Mouse (Mus musculus) ovary, postnatal 10 days (tissue): ENCODE results near the gene Dpp6.

Experiments
- DNase-seq: peaks from one replicate; pipeline ENCODE4 v3.0.0; 2022; ENCODE audit warnings: low spot score

Gene Dpp6

DNA sequence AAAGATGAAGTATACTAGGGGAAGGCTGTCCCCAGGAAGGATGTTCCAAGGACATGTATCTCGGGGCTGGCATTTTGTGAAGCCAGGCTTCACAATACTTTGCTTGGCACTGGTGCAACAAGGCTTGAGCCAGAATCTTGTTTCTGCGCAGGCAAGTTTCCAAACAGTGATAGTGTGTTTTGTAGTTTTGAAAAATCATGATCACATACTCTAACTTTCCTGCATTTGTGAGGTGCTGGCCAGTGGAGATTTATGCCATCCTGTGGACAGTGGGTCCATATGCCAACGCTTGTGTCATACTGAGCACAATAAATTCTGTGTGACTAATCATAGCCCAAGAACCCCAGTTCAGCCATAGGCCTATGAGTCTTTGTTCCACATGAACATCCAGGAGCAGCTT lies 558.8 kb downstream of the Dpp6 start:
- DNase-seq: no peak

- no peak for DNase-seq
Observed at GRCm38 (mm10) chr5:27380656-27381385, 563.8 kb downstream of the Dpp6 start.

GRCm38 (mm10) chr5:27398371-27398770 lies 581.4 kb downstream of the Dpp6 start:
- DNase-seq: no peak

GRCm38 (mm10) chr5:27399111-27399510 lies 582.1 kb downstream of the Dpp6 start:
- no peak for DNase-seq

DNA sequence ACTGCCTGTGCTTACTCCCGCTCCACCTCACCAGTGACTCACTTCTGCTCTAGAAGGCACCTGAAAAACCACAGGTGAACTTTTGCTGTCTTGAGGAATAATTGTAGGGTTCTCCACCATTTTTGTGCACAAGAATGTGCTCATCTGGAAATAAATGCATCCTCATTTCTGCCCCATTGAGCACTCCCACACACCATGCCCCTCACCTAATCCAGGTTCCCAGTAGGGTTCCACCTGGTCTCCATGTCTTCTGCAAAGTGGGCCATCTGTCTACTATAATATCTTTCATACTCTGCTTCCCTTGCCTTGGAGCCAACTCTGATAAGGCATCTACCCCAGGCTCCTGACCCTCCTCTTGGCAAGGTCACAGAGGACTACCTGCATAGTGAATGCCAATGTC lies 585.6 kb downstream of the Dpp6 start:
- DNase-seq: no peak

GRCm38 (mm10) chr5:27408854-27409253 lies 591.9 kb downstream of the Dpp6 start:
- DNase-seq: no peak

DNA sequence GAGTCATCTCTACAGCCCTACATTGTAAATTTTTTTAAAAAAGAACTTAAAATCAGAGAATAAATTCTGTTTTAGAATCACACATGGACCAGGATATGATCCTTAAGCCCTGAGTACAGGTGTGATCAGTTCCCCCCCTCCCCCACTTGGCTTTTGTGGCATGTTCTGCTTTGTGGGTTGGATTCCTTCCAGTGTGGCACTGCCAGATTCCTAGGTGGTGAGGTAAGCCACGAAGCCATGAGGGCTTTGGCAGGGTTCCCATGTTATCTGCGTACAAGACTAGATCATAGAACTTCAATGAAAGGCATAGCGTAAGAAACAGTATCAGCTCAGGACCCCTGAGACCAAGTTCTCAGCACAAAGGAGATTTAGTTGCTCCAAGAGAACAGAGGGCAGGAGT lies 596.0 kb downstream of the Dpp6 start:
- DNase-seq: no peak

- no peak for DNase-seq
Observed at GRCm38 (mm10) chr5:27415518-27415917, 598.5 kb downstream of the Dpp6 start.

DNA sequence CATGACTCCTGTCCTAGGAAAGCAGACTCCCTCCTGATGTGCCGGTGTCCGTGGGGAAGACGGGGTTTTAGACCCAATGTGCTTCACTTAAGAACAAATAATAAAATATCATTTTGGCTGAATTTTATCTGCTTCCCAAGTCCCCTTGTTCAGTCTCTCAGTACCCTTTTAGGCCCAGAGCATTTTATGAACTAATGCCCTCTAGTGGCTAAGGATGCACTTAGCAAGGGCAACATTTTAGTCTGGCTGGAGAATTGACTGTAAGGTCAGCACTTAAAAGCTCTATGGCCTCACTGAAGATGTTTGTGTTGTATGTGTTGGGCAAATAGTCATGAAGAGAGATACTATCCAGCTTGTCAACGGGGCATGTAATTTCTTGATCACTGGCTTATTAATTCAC lies 599.6 kb downstream of the Dpp6 start:
- no peak for DNase-seq

- no peak for DNase-seq
Observed at GRCm38 (mm10) chr5:27417398-27417797, 600.4 kb downstream of the Dpp6 start.

DNA sequence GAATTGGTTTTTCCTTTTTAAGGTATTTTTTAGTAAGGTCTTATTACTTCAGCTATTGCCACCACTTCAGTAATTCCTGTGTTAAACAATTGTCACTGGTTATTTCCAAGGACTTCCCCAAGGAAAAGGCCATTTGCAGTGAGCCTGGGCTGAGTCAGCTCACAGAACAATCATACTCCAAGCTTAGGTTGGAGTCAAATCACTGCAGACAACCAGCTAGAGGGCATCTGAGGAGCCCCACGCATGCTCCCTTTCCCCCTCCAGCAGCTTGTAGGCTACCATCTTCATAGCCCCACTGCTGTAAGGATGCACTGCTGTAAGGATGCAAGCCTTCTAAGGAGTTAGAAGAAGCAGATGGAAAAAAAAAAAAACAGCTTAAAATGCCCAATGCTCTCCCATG lies 601.9 kb downstream of the Dpp6 start:
- DNase-seq: no peak

- no peak for DNase-seq
Observed at GRCm38 (mm10) chr5:27421090-27421635, 604.2 kb downstream of the Dpp6 start.

DNA sequence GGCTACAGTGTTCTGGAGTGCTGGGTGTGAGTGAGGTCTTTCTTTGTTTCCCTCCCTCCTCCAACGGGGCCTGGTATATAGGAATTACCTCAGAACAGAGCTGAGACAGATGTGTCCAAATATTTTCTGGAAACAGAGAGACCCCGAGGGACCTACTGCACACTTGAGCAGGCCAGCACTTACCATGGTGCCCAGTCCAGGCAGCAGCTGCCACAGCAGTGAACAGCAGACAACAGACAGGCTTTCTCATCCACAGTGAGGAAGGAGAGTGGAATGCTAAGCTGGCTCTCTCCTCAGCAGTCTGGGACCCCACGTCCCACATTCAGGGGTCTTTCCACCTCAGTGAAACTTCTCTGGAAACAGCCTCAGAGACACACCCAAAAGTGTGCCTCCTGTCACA lies 606.8 kb downstream of the Dpp6 start:
- no peak for DNase-seq

DNA sequence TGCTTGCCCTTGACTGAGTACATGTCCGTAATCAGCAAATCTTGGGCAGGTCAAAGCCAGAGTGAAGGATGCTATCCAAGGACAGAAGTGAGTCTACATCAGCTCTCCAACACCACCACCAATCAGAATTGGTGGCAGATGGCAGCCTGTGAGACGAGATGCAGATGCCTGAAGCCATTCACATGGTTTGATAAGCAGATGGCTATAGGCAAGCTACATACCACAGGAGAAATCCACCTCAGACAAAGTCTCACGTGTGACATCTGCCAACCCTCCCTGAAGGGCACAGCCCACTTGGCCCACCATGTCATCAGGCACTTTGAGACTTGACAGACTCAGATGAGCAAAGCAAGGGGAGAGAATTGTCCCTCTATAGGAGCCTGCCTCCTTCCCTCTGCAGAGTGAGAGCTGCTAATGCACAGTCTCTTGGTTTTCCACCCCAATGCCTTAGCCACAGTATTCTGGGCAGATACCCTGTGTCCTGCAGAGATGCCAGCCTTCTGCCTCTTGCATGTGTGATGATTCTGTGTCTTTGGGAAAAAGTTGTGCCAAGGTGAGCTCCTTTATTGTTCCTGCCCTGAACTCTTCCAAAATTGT lies 607.6 kb downstream of the Dpp6 start:
- no peak for DNase-seq

- DNase-seq: no peak
Observed at GRCm38 (mm10) chr5:27426200-27426599, 609.2 kb downstream of the Dpp6 start.

- DNase-seq: no peak
Observed at GRCm38 (mm10) chr5:27433584-27433983, 616.6 kb downstream of the Dpp6 start.

GRCm38 (mm10) chr5:27453201-27453845 lies 636.3 kb downstream of the Dpp6 start:
- no peak for DNase-seq

DNA sequence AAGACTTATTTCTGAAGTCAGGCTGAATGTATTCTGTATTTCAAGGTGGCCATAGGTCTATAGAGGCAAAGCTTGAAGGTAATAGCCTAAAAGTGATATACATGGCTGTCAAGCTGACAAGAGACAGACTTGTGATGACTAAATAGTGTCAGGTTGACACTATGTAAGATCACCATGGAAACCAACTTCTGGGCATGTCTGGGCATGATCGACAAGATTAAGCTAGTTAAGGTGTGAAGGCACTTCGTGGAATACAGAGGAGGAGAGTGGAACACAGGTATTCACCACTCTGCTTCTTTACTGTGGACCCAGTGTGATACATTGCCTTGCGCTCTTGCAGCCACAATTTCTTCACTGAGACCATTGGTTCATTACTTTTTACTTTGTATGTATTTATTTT lies 637.4 kb downstream of the Dpp6 start:
- no peak for DNase-seq

GRCm38 (mm10) chr5:27456981-27457380 lies 640.0 kb downstream of the Dpp6 start:
- DNase-seq: no peak

DNA sequence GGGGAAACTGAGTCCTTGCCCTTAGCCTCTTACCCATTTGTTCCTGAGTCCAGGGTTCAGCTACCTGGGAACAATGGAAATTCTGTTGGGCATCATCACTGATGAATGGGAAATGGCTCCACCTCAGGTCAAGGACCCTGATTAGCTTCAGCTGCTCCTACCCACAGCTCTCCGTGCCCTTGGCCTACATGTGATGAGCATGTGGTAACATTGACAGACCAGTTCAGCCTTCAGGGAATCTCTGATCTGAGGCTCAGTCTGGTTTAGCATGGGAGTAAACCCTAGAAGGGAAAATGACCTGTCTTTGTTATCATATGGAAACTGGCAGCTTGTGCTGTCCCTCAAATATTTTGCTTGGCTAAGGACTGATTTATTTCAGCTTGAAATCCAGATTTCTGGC lies 640.7 kb downstream of the Dpp6 start:
- no peak for DNase-seq

DNA sequence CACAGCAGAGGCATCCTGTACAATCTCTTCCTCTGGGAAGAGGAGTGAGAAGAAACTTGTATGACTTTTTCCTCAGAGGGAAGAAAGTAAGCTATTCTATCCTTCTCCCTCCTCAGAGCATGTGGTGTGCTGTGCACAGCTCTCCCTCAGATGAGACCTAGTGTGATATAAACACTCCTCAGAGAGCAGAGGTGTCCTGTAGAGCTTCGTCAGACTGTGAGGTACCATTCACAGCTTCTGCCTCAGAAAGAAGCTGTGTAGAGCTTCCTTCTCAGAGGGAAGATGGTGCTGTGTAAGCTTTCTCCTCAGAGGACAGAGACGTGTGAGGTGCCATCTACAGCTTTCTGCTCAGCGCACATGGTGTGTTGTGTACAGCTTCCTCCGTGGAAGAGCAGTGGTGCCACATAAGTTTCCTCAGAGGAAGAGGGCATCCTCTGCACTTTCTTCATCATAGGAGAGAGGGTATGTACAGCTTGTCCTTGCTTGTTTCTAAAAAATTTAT lies 658.0 kb downstream of the Dpp6 start:
- no peak for DNase-seq

DNA sequence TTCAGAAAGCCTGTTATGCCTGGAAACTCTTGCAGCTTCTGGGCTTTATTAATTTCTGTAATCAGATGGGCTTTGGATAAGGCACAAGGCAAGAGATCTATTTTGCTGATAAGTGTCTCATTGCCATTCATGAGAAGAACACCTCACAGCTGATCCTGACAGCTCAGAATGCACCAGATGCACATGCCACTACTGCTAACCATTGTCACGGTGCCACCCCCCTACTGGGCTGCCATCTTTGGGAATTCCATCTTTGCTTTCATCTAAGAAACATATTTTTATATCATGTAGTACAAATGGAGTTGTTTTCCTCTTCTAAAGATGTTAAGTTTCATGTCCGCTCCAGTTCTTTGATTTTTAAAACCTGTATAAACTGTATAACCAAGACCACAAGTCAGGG lies 664.7 kb downstream of the Dpp6 start:
- DNase-seq: no peak

DNA sequence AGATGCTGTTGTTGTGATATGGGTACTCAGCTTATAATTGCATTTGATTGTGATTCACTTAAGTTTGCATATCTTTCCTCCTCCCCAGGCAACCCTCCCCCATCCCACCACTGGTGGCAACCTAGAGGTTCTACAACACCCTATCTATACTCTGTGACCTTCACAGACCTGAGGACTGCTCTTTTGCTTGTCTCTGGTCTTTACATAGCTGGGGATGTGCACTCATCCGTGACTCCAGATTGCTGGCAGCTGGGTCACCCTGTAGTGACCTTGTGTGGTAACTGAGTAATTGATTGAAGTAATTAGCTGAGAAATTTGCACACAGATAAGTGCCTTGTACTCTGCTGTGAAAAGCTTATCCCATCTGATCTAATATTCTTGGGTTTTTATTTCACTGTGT lies 669.1 kb downstream of the Dpp6 start:
- no peak for DNase-seq
